Mouse (Mus musculus): ENCODE results near the gene Taok1.
"Not testable (repeated sequence)": the region's sequence is repeated elsewhere in the genome, so short reads cannot be mapped to it uniquely, and the experiment has no call there.

The Taok1 gene

DNA sequence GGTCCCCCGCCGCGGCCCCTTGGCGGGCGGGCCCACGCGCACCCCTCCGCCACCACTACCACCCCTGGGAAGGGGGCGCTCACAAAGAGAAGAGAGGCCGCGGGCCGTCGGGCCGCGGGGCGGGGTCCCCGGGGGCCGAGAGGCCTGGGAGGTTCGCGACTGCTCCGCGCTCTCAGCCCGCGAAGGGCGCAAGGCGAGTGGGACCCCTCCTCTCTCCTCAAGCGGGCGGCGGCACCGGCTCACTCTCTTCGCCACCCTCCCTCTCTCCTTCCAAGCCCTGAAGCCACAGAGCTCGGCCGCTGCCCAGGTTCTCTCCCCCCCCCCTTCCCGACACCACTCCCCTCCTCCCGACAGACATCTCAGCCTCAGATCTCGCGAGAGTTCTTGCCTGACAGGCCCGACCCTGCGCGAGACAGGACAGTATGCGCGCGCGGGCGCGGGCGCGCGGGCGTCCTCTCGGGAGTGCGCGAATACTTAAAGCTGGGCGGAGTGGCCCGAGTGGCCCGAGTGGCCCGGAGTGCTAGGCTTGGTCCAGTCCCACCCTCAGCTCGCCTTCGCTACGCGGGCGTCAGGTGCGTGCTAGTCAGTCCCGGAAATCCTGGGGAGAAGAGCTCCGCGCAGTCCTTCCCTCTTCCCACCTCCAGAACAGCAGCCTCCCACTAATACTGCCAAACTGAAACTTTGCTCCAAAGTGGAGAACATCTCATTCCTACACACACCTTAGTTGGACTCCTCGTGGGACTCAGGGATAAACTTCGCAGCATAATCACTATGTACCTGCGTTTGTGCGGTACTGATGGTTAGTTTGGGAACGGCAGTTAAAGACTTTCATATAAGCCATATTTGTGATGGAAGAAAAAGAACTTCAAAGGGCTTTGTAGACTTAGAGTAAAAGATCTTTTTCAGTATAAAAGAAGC lies at the start of gene Taok1:
TSS of gene Taok1 (minus strand) at position 278 of the 918 bp plus-strand sequence.
- peak; percentile 100 for DNase-seq

DNA sequence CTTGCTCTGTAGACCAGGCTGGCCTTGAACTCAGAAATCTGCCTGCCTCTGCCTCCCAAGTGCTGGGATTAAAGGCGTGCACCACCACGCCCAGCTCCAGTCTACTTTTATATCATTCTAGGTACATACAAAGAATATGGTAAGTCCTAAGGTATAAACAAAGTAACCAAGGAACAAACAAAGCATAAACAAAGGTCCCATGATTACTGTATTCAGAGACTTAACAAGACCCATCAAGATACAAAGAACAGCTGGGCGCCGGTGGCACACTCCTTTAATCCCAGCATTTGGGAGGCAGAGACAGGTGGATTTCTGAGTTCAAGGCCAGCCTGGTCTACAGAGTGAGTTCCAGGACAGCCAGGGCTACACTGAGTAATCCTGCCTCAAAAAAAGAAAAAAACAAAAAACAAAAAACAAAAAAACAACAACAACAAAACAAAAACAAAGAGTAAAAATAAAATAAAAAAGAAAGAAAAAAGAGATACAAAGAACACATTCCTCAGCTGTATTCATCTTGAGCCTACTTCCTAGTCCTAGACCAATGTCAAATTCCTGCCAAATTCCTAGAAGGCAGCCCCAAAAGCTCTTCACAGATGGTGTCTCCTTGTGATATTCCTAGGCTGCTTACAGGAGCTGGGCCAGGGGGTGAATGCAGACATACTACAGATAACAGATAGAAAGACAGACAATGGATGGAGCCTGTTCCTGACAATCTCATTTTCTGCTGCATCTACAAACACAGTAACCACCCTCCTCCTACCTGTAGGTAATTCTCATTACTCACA lies 46.0 kb upstream of the Taok1 start:
- DNase-seq: not testable (repeated sequence)

DNA sequence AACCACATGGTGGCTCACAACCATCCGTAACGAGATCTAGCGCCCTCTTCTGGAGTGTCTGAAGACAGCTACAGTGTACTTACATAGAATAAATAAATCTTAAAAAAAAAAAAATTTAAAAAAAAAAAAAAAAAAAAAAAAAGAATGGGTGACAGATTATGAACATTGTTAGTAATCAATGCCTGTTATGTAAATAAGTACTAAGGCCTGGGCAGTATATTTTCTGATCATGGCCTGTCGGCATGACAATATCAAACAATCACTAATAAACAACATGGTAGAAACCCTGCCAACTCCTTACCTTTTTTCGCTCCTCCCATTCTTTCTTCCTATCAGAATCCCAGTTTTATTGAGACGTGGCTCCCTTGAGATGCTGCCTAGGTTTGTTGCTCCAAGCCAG lies 44.9 kb upstream of the Taok1 start:
- no peak for DNase-seq

DNA sequence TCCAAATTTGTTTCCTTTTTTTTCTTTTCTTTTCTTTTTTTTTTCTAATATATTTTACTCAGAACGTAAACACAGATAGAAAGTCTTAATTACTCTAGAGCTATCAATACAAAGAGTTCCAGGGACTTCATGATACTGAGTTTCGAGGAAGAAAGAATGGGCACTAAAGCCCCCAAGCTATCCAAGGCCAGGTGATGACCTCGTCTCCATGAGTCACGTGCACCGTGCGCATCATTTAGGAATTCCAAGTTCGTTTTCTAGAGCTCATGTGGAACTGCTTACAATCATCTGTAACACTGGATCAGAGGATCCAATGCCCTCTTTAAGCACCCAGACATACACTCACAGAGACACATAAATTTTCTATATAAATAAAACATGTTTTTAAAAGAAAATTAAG lies 41.3 kb upstream of the Taok1 start:
- no peak for DNase-seq

DNA sequence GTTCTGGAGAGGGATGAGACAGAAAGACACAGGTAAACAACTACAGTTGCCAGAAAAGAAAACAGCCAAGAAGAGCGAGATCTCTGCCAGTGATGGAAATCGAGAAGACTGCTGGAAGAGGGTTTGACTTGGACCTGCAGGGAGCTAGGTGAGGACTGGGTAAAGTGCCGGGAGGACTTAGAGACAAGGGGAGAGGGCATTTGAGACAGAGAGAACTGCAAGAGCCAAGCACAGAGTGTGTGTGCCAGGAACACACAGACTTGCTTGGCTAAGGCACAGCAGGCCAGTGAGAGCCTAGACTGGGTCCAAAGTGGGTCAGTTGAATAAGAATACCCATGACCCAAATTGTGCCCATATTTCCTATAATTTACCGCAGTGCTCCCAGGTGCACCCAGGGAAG lies 37.9 kb upstream of the Taok1 start:
- DNase-seq: no peak

DNA sequence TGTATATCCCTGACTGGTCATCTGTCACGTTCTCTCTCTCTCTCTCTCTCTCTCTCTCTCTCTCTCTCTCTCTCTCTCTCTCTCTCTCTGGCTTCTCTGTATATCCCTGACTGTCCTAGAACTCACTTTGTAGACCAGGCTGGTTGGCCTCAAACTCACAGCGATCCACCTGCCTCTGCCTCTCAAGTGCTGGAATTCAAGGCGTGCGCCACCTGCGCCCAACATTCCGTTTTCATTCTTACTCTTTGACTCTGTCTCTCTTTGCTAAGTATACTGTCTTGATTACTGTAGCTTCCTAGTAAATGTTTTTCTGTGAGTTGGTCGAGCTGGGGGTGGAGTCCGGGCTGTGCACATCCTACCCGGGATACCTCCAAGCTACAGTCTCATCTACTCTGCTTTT lies 33.8 kb upstream of the Taok1 start:
- no peak for DNase-seq

DNA sequence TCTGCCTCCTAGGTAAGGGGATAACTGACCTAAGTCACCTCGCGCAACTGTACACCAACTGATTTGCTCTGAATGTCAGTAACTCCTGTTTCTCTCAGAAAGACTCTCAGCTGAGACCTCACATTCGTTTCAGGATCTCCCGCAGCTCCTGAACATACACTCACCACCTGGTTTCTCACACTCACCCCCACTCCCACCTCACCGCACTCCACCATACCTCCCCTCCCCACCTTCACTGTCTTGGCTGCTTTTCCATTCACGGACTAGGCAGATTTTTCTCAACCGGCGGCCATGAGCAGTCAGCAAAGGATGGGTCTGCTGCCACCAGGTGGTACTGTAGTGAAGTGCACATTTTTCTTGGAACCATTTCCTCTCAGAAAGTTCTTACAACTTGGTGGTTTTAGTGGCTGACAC lies 22.6 kb upstream of the Taok1 start:
- DNase-seq: peak; percentile 84

DNA sequence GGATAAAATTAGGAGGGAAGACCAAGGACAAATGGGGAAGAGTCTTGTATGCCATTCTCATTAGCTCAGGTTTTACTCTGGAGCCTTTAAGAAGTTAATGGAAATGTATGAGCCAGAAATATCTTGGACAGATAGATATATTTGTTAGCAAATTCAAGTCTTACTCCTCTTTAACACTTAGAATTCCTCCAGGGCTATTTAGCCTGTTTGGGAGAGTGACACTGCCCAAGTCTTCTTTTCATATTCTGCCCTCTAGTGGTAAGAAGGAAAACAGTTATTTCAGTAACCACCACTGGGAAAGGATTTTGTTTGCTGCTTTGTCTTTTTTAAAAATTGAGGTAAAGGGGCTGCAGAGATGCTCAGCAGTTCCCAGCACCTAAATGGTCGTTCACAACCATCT lies 21.9 kb upstream of the Taok1 start:
- peak; percentile 64 for DNase-seq

DNA sequence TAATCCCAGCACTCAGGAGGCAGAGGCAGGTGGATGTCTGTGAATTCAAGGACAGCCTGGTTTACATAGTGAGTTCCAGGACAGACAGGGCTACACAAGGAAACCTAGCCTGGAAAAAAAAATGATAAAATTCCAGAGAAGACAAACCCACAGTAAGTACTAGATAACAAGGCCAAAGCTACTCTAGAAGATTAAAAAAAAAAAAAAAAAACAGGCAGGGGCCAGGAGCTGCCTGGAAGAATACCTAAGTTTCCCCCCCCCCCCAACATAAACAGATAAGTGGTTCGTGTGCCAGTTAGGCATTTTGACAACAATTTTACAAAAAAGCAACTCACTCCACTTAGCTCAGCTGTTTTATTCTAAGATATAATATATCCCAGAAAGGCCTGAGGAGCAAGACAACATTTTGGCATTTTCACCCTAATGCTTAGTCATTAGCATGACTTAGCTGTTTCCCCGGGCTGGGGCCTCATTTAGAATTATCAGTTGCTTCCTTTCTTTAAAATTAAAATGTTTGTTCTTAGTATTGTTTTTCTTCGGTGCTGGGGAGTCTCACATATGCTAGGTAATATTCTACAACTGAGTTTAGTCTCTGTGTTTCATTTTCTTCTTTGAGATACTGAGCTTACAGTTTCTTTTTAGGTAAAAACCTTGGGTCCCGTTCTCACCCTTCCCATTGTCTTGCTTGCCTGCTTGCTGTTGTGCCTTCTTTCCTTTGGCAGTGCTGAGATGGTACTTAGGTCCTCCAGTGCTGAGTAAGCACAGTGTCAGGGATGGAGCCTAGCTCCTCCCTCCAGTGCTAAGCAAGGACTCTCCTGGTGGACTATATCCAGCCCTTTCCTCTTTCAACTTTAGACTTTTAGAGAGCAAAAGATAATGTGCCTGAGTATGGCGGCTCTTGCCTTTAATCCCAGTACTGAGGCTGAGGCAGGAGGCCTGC lies 19.3 kb upstream of the Taok1 start:
- DNase-seq: no peak

DNA sequence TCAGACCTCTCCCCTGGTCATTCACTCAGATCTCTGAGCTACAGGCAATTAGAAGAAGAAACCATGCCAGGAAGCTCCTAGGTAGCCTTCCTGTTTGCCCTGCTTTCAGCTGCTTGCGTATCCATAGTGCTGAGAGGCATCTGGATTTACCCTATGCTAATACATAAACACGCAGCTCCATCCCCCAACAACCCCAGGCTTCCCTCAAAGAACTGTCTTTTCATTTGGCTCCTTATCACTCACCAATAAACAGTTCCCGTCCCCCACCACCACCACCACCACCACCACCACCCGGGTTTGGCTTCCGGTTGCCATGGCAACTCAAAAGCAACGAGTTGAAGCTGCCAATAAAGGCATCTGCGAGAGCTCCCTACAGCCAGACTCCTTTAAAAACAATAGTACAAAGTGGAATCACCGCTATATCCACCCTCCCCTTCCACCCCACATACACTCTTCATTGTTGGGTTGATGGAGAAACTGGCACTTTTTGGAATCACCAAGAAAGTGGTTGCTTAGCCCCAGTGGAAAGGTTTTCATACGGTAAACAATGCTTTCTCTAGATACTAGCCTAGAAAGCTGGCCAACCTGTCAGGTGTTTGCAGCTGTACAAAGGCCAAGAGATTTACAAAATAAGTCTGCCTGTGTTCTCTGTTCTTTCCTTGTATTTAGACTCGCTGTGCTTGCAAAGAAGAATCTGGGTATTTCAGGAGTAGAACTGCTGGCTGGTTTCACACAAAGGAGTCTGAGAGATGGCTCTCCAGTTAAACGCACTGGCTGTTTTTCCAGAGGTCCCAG lies 17.6 kb upstream of the Taok1 start:
- DNase-seq: peak; percentile 78

DNA sequence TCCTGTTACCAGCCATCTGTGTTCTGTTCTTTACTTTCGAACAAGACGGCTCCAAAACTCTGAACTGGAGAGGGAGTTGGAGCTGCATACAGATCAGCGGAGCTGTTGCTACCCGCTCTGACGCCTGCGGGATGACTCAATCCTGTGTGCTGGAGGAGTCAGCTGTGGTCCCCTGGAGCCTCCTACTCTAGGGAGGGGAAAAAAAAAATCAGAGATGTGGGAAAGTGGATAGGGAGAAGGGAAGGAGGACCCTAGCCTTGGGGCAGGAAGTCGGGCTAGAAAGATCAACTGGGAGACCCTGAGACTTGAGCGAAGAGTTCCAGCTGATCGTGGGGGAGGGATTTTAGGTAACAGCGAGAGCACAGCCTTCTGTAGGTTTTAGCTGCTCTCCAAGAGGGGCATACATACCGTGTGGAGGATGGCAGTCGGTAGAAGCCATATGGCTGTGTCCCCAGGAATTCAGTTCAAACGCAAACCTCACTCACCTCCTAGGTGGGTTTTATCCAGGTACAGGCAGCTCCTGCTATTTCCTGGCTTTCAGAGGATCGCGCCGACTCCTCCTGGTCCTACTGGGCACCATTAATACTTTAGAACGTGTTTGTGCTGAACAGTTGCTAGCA lies 16.9 kb upstream of the Taok1 start:
- peak; percentile 67 for DNase-seq

DNA sequence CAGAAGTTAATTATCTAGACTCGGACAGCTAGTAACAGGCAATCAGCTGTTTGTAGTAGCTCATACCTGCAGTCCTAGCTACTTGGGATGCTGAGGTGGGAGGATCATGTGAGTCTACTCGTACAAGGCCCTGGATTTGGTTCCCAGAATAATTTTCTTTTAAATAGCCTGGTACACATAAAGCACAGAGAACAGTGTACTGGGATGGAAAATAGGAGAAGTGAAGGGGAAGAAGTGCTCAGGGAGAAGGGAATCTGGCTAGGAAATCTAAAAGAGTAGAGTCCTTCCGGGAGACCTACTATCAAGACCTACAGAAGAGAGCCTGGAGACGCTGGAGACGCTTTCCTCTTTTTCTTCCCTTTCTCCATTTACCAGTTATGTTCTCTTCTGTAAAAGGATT lies 16.4 kb upstream of the Taok1 start:
- no peak for DNase-seq

DNA sequence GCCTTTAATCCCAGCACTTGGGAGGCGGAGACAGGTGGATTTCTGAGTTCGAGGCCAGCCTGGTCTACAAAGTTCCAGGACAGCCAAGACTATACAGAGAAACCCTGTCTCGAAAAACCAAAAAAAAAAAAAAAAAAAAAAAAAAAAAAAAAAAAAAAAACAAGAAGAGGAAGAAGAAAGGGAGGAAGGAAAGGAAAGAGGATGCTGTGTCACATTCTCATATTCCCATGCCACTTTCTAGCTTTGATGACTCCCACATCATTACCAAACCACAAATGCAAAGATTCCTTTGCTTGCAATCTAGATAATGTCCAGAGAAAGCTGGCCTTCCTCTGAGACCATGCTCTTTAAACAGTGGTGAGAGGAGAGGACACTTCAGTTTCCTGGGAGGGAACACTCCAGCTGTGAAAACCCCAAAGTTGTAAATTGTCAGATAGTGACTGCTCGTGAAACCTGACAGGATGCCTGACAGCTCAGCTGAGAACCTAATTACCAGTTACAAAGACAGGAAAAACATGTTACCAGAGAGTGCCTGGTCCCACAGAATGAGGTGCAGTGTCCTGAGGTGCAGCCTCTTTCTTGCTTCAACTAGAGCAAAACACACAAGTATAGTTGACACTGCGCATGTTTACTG lies 14.4 kb upstream of the Taok1 start:
- no peak for DNase-seq

DNA sequence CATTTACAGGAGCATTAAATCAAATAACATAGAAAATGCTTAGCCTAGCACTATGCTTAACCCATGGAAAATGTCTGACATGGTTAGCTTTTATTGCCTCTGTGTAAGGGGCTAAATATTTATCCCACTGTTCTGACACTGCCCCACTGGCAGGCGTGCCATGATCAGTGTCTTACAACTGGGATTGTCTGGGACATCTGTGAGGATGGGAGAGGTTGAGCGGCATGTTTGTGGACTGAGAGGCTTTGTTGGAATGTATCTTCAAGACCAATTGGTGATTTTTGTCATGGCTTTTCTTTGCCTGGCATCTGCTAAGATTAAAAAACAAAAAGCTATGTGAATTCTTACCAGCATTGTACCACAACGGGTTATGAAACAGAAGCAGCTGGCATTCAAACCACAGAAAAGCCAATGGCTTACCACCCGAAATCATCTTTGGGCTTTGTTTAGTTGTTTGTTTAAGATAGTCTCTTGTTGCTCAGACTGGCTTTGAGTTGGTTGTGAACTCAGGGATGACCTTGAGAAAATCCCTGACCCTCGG lies 7.5 kb upstream of the Taok1 start:
- DNase-seq: no peak

DNA sequence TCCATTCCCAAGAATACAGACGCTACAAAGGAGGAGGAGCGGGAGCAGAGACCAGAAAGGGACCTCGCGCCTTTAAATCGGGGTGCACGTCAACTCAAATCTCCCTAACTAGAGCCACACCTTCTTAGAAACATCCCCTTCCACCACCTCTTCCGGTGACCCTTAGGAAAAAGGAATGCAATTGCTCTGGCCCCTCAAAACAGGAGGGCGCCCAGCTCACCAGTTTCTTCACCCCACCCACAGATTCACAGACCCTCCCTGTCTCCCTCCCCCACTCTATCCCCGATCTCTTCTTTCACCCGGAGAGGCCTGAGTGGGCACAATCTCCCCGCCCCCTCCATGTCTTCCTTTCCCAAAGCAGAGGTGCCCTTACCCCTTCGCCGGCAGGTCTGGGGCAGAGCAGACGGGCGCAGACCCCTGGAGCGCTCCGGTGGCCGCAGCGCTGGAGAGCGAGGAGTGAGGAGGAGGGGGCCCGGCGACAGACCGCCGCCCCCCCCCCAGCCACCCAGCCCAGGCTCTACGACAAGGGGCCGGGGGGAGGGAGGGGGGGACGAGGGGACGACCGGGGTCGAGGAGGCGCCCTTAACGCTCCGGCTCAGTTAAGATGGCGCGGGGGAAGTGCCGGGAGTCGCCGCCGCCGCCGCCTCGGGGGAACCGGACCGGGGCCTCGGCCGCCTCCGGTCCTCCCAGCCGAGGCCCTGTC lies 629 bp downstream of the Taok1 start:
- DNase-seq: peak; percentile 74

DNA sequence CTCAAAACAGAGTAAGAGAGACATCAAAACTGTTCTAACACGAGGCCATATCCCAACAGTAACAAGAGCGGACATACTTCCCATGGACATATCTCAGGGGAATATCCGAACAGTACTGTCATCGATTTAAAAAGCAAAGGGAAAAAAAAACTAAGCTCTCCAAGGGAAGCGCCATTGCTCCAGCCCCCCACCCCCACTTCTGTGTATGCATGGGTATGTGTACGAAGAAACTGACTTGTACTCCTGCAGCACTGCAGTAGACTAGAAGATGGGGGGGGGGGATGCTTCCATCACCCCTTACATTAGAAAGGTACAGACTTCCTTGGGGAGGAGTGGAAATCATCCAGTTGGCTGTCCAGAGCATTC lies 1.2 kb downstream of the Taok1 start:
- peak; percentile 23 for DNase-seq

DNA sequence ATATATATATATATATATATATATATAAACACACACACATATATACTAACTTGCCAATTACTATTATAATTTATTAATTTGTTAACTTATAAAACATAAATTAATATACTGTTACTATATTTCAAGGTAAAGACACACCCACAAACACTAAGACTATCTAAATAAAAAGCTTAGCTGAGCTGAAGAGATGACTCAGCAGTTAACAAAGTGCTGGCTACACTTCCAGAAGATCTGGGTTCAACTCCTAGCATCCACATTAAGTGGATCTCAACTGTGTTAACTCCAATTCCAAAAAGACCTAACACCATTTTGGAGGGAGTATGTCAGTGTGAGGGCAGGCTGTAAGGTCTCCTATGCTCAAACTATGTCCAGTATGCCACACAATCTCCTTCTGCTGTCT lies 10.3 kb downstream of the Taok1 start:
- no peak for DNase-seq

DNA sequence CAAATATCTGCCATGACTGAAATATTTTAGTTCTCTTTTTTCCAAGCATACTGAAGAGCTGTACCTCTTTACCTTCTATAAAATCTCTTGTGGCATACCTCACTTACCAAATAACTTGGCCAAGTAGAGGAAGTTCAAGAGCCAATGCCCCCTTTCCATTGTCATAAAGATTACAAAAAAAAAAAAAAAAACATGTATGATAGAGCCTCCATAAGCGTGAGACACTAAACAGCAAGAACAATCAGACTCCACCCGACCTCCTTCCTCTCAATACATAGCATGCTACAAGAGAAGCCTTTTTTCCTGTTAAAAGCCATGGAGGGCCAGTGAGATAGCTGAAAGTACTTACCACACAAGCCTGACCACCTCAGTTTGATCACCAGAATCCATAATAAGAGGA lies 16.2 kb downstream of the Taok1 start:
- no peak for DNase-seq

DNA sequence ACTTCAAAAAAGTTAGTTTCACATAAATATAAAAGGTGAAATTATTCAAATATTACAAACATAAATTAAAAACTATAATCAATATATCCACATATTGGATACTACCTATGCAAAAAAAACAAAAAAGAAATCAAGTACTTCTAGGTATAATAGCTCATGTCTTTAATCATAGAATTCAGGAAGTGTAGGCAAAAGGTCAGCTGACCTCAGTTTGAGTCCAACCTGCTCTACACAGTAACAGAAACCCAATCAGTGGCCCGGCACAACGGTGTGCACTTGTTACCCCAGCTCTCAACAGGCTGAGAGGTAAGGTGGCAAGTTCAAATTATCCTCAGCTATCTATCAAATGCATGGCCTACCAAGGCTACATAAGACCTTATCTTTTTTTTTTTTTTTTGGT lies 16.8 kb downstream of the Taok1 start:
- DNase-seq: no peak

DNA sequence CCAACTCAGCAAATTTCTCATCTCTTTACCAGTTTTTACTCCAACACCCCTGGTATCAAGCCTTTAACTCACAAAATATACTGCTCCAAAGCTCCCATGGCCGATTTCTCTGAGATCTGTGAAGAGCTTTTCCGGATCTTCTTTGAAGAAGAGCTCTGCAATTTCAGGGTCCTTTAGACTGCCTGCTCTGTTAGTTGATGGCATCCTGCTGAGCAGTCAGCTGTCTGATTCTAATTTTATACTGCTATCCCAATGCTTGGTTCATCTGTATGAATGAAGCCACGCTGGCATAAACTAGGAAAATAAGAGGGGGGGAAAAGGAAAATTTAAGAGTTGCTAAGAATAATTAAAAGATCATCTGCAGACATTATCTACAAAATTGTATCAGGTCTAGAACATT lies 22.4 kb downstream of the Taok1 start:
- DNase-seq: no peak
